Mouse (Mus musculus) spleen, adult 2 months (tissue): ENCODE measurements at regions not wholly inside any gene's neighbourhood (a gene's known extent, or its start where the extent isn't known, plus 50 kb on each side); places are given as distances from the start of the nearest gene placed in this dataset.

Experiments
- CTCF ChIP-seq: fragments of 200-500 bp; IDR thresholded peaks from 2 replicates; pipeline ENCODE4 v1.5.1; 2011; ENCODE audit warnings: mild to moderate bottlenecking, inconsistent platforms; ENCODE audit not compliant: insufficient read depth, insufficient read length, insufficient replicate concordance; ENCODE audit errors: extremely low read depth
- POLR2A ChIP-seq: fragments of 200-500 bp; IDR thresholded peaks from 2 replicates; pipeline ENCODE4 v1.6.1; 2011; ENCODE audit warnings: low read depth, low read length, inconsistent platforms

DNA sequence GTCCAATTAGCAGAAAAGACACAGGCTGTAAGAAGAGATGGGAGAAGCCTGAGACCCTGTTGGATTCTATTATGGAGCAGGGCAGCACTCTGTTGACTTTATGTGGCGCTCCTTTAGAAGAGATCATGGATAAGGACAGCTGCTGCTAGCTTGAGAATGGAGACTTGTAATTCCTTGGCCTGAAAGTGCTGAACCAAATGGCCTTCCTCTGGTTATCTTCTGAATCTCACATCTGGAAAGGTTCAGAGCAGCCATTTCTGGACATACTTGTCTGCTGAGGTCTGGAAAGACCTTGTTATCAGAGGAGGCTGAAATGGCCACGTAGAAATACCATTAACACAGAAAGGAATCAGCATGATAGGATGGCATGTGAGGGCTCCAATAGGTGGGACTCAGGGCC, 59.5 kb upstream of the Tnp1 start:
- TF ChIP-seq POLR2A = no peak
- no peak for TF ChIP-seq CTCF
